Mouse (Mus musculus) liver (tissue): ENCODE data around the gene Nodal.

Experiments
- DNase-seq: peaks from one replicate; pipeline ENCODE4 v3.0.0-alpha.2; 2020; ENCODE audit warnings: mixed read lengths

Nodal gene

GRCm38 (mm10) chr10:61417672-61418071 is at the start of gene Nodal:
Nodal (plus strand) TSS chr10:61417972.
- no peak for DNase-seq

GRCm38 (mm10) chr10:61369755-61370154 is 48.0 kb upstream of the Nodal start:
- DNase-seq = no peak

GRCm38 (mm10) chr10:61370273-61370979 is 47.3 kb upstream of the Nodal start:
- no peak for DNase-seq

GRCm38 (mm10) chr10:61371884-61372584 is 45.7 kb upstream of the Nodal start:
- DNase-seq = no peak

- DNase-seq = no peak
Measured at GRCm38 (mm10) chr10:61372585-61372923, 45.2 kb upstream of the Nodal start.

- DNase-seq = peak; percentile 68
Measured at GRCm38 (mm10) chr10:61374076-61374475, 43.7 kb upstream of the Nodal start.

GRCm38 (mm10) chr10:61374771-61375481 is 42.8 kb upstream of the Nodal start:
- DNase-seq = no peak

- no peak for DNase-seq
Measured at GRCm38 (mm10) chr10:61378050-61378449, 39.7 kb upstream of the Nodal start.

GRCm38 (mm10) chr10:61378698-61379097 is 39.1 kb upstream of the Nodal start:
- DNase-seq = no peak

GRCm38 (mm10) chr10:61379340-61380040 is 38.3 kb upstream of the Nodal start:
- DNase-seq = no peak

GRCm38 (mm10) chr10:61380186-61380585 is 37.6 kb upstream of the Nodal start:
- no peak for DNase-seq

- DNase-seq = no peak
Measured at GRCm38 (mm10) chr10:61381823-61382222, 35.9 kb upstream of the Nodal start.

- no peak for DNase-seq
Measured at GRCm38 (mm10) chr10:61382281-61382731, 35.5 kb upstream of the Nodal start.

- peak; percentile 79 for DNase-seq
Measured at GRCm38 (mm10) chr10:61383021-61383714, 34.6 kb upstream of the Nodal start, which contains the start of gene Pald1. Pald1 (minus strand) TSS chr10:61383530.

GRCm38 (mm10) chr10:61383715-61384047 is 34.1 kb upstream of the Nodal start:
- no peak for DNase-seq

GRCm38 (mm10) chr10:61385174-61385573 is 32.6 kb upstream of the Nodal start:
- no peak for DNase-seq

- no peak for DNase-seq
Measured at GRCm38 (mm10) chr10:61386284-61386683, 31.5 kb upstream of the Nodal start.

GRCm38 (mm10) chr10:61389020-61389419 is 28.8 kb upstream of the Nodal start:
- no peak for DNase-seq

- no peak for DNase-seq
Measured at GRCm38 (mm10) chr10:61390148-61390547, 27.6 kb upstream of the Nodal start.

GRCm38 (mm10) chr10:61392584-61392983 is 25.2 kb upstream of the Nodal start:
- DNase-seq = no peak

GRCm38 (mm10) chr10:61394476-61395136 is 23.2 kb upstream of the Nodal start:
- DNase-seq = no peak

- no peak for DNase-seq
Measured at GRCm38 (mm10) chr10:61398125-61398524, 19.6 kb upstream of the Nodal start.
